Mouse (Mus musculus) hindbrain, embryonic 12.5 days (tissue): ENCODE data around the gene Slc5a4b. TPM values are rescaled to one million over a fixed set of nuclear protein-coding genes. Genes with fewer than 3 reads are reported as not detected.
"Not testable (repeated sequence)": the region's sequence is repeated elsewhere in the genome, so short reads cannot be mapped to it uniquely, and the experiment has no call there.

ENCODE experiments used
- ATAC-seq: fragments of 200-750 bp; cut with Nextera tagmentation; 2 replicates; pipeline ENCODE4 v1.8.0; 2017; ENCODE audit warnings: moderate TSS enrichment; ENCODE audit not compliant: low FRiP score
- H3K27ac ChIP-seq: fragments of 300-500 bp; sonication (generic); 2 replicates; pipeline ENCODE4 v1.5.1; 2016; ENCODE audit warnings: mild to moderate bottlenecking
- H3K27me3 ChIP-seq: fragments of 300-500 bp; sonication (generic); 2 replicates; pipeline ENCODE4 v1.6.1; 2016; ENCODE audit warnings: mild to moderate bottlenecking
- H3K36me3 ChIP-seq: fragments of 300-500 bp; sonication (generic); 2 replicates; pipeline ENCODE4 v1.6.1; 2016; ENCODE audit warnings: mild to moderate bottlenecking
- H3K4me1 ChIP-seq: fragments of 300-500 bp; sonication (generic); 2 replicates; pipeline ENCODE4 v1.6.1; 2016
- H3K4me2 ChIP-seq: fragments of 300-500 bp; sonication (generic); replicated peaks from 2 replicates; pipeline ENCODE4 v1.6.1; 2016; ENCODE audit warnings: mild to moderate bottlenecking
- H3K4me3 ChIP-seq: fragments of 300-500 bp; sonication (generic); 2 replicates; pipeline ENCODE4 v1.5.1; 2016; ENCODE audit warnings: mild to moderate bottlenecking
- H3K9ac ChIP-seq: fragments of 300-500 bp; sonication (generic); 2 replicates; pipeline ENCODE4 v1.6.1; 2016; ENCODE audit warnings: mild to moderate bottlenecking, moderate library complexity
- H3K9me3 ChIP-seq: fragments of 300-500 bp; sonication (generic); replicated peaks from 2 replicates; pipeline ENCODE4 v1.6.1; 2016; ENCODE audit warnings: mild to moderate bottlenecking
- WGBS: fragments of 180-500 bp; shearing (Covaris S2); methylation state at CpG from one replicate; pipeline ENCODE4 v1.1.7; 2016; 5-methylcytosine and 5-hydroxymethylcytosine counted together
- polyA plus RNA-seq: library from polyadenylated mRNA; unstranded; fragments of >200 nt; fragmentation: Nextera tagmentation; extraction: Ambion mirVana; gene quantifications from 2 replicates; pipeline ENCODE4 v1.2.1, GENCODE M21; 2016

Gene Slc5a4b
- polyA plus RNA-seq, 1 experiment from 2014 or later: not detected

DNA sequence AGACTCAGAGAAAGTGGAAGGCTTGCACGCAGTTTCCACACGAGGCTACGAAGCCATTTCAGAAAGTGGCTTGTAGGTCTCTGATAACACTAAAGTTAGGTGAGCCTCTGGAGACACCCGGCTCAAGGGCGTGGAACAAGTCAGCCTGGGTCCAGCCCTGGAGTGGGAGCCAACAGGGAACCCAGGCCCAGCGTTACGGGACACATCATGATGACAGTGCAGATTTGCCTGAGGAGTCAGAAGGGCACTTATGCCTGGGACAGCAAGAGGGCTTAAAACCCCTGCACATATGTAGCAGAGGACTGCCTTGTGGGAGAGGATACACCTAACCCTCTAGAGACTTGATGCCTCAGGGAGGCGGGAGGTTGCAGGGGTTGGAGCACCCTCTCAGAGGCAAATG lies 14.2 kb downstream of the Slc5a4b start:
- no peak overlapping the region for H3K9ac ChIP-seq
- H3K4me3 ChIP-seq: no peak overlapping the region
- no peak overlapping the region for H3K27ac ChIP-seq
- no peak overlapping the region for H3K4me2 ChIP-seq
- no peaks in the 10 kb centered on the region for H3K36me3 ChIP-seq
- ATAC-seq: no peak
- no peaks in the 10 kb centered on the region for H3K9me3 ChIP-seq
- H3K4me1 ChIP-seq: no peaks in the 10 kb centered on the region
- 84% methylated on average over 8 of the region's 8 CpGs for WGBS
- H3K27me3 ChIP-seq: no peaks in the 10 kb centered on the region

DNA sequence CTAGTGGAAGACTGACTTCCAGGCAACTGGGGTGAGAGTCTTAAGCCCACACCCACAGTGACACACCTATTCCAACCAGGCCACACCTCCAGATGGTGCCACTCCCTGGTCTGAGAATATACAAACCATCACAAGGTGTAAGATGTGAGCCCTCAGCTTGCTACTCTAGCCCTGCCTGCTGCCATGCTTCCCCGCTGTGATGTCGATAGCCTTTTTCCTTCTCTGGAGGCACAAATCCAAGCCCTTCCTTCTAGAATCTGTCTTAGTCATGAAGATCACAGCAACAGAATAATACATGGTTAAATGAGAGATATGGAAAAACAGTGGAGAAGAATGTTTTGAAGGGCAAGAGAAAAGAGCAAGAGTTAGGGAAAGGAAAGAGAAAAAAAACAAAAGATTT lies 33.8 kb downstream of the Slc5a4b start:
- not testable (repeated sequence) for H3K4me2 ChIP-seq, H3K27ac ChIP-seq, H3K36me3 ChIP-seq, H3K9ac ChIP-seq, H3K4me3 ChIP-seq, ATAC-seq, H3K9me3 ChIP-seq, H3K4me1 ChIP-seq, H3K27me3 ChIP-seq
- 94% methylated on average over 2 of the region's 2 CpGs for WGBS

GRCm38 (mm10) chr10:76072080-76072479 lies 38.7 kb downstream of the Slc5a4b start:
- not testable (repeated sequence) for ATAC-seq
- 95% methylated on average over 5 of the region's 5 CpGs for WGBS

GRCm38 (mm10) chr10:76067674-76068613 lies 42.8 kb downstream of the Slc5a4b start:
- ATAC-seq: no peak
- H3K4me2 ChIP-seq: no peak overlapping the region
- H3K36me3 ChIP-seq: no peaks in the 10 kb centered on the region
- no peak overlapping the region for H3K27ac ChIP-seq
- H3K27me3 ChIP-seq: no peaks in the 10 kb centered on the region
- no peak overlapping the region for H3K9ac ChIP-seq
- WGBS: 27% methylated on average over 12 of the region's 12 CpGs
- H3K9me3 ChIP-seq: no peaks in the 10 kb centered on the region
- H3K4me3 ChIP-seq: no peak overlapping the region
- 0 out of 2 replicates have a peak, but pooled peaks cover 5% of the 10 kb centered on the region for H3K4me1 ChIP-seq

More at GRCm38 (mm10) chr10:76072080-76072479, 38.7 kb downstream of the Slc5a4b start:
- H3K27me3 ChIP-seq, H3K27ac ChIP-seq, H3K36me3 ChIP-seq, H3K4me2 ChIP-seq, H3K9ac ChIP-seq, H3K4me1 ChIP-seq, H3K4me3 ChIP-seq, H3K9me3 ChIP-seq: not testable (repeated sequence)

DNA sequence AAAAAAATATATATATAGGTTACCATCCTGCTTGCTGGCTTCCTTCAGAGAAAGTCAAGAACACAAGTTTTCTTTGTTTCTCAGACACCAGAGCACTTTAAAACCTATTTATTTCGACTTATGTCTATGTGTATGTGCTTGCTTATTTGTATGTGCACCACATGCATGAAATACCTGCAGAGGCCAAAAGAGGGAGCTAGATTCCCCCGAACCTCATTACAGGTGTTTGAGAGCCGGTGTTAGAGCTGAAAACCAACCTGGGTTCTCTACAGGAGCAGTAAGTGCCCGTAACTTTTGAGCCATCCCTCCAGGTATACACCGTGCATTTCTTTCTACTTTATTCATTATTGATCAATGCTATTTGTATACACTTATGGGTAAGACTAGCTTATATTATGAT lies 48.3 kb downstream of the Slc5a4b start:
- no peak overlapping the region for H3K27ac ChIP-seq

DNA sequence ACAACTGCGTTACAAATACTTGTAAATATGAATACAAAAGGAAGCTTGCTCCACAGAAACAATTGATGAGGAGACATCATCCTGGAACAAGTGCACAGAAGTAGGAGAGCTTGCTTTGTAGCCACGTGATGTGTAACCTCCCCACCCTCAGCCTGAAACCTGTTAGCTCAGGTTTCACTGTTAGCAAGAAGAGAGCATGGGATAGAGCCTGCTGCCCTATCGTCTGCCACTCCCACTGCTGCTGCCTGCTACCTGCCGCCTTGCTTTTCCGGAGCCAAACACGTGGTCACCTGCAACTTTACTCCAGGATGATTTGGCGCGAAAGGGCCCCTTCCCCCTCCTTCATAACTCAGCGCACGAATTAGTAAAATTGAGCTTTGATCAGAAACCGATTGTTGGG lies 58.9 kb downstream of the Slc5a4b start:
- no peaks in the 10 kb centered on the region for H3K4me1 ChIP-seq
- H3K27ac ChIP-seq: no peak overlapping the region
- no peaks in the 10 kb centered on the region for H3K36me3 ChIP-seq
- no peak for ATAC-seq
- no peaks in the 10 kb centered on the region for H3K27me3 ChIP-seq
- no peak overlapping the region for H3K9ac ChIP-seq
- H3K4me3 ChIP-seq: no peak overlapping the region
- H3K4me2 ChIP-seq: no peak overlapping the region
- H3K9me3 ChIP-seq: no peaks in the 10 kb centered on the region
- WGBS: 78% methylated on average over 11 of the region's 11 CpGs

More for the DNA sequence above, 48.3 kb downstream of the Slc5a4b start:
- Histone ChIP-seq H3K4me3 (no peak overlapping the region), H3K9ac (no peak overlapping the region), H3K4me2 (no peak overlapping the region), H3K9me3 (no peaks in the 10 kb centered on the region), H3K36me3 (no peaks in the 10 kb centered on the region), H3K4me1 (no peaks in the 10 kb centered on the region), H3K27me3 (no peaks in the 10 kb centered on the region)
- 91% methylated on average over 5 of the region's 5 CpGs for WGBS
- ATAC-seq: no peak

DNA sequence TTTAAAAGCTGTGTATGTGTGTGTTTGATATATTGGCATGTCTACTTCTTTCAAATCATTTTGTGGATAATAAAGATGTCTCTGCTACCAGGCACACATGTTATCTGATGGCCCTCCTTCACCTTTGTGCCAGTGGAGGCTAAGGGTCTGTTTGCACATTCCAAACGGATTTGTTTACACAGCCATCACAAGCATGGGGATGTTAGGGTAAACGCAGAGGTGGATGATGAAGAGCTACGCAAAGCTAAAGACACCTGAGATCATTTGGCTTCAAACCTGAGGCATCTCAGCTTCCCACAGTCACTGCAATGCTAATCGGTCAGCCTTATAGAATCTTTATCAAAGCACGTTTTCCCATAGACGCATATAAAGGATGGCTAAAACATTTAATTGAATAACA lies 61.8 kb downstream of the Slc5a4b start:
- 57% methylated on average over 6 of the region's 6 CpGs for WGBS
- H3K4me3 ChIP-seq: no peak overlapping the region

GRCm38 (mm10) chr10:76047182-76047869 lies 63.4 kb downstream of the Slc5a4b start:
- no peak overlapping the region for H3K27ac ChIP-seq
- peaks cover 12% of the 10 kb centered on the region; the same call in 1 of the 2 replicates for H3K36me3 ChIP-seq
- no peak overlapping the region for H3K9ac ChIP-seq
- no peak overlapping the region for H3K4me2 ChIP-seq
- ATAC-seq: no peak
- H3K4me1 ChIP-seq: no peaks in the 10 kb centered on the region
- no peak overlapping the region for H3K4me3 ChIP-seq
- 55% methylated on average over 5 of the region's 5 CpGs for WGBS
- H3K9me3 ChIP-seq: no peaks in the 10 kb centered on the region
- no peaks in the 10 kb centered on the region for H3K27me3 ChIP-seq

More for the DNA sequence above, 61.8 kb downstream of the Slc5a4b start:
- Histone ChIP-seq H3K9me3 (no peaks in the 10 kb centered on the region), H3K9ac (no peak overlapping the region), H3K4me2 (no peak overlapping the region), H3K4me1 (no peaks in the 10 kb centered on the region), H3K27ac (no peak overlapping the region), H3K36me3 (0 out of 2 replicates have a peak, but pooled peaks cover 4% of the 10 kb centered on the region), H3K27me3 (no peaks in the 10 kb centered on the region)
- ATAC-seq: no peak

DNA sequence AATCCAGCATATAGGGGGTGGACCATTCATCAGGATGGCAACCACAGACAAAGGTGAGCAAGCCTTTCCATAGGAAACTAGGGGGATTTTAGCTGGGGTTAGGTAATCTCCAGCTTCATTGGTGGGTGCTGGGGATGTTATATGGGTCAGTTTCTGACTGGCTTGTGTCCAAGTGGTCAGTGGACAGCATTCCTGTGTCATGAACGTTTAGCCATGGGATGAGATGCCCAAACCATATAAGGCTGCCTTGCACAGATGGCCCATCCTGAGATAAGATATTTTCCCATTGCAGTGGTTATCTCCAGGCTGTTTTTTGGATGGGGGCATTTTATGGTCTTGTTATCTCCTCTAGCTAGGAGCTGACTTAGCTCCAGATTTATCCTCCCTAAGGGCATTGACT lies 64.0 kb downstream of the Slc5a4b start:
- H3K36me3 ChIP-seq: peaks cover 12% of the 10 kb centered on the region; the same call in 1 of the 2 replicates
- H3K9me3 ChIP-seq: no peaks in the 10 kb centered on the region
- no peak overlapping the region for H3K27ac ChIP-seq
- WGBS: 67% methylated on average over 1 of the region's 1 CpGs
- H3K4me2 ChIP-seq: no peak overlapping the region
- no peak overlapping the region for H3K4me3 ChIP-seq
- H3K27me3 ChIP-seq: no peaks in the 10 kb centered on the region
- no peaks in the 10 kb centered on the region for H3K4me1 ChIP-seq
- ATAC-seq: no peak
- H3K9ac ChIP-seq: no peak overlapping the region

- Histone ChIP-seq H3K4me2 (no peak overlapping the region), H3K9ac (no peak overlapping the region), H3K4me1 (no peaks in the 10 kb centered on the region), H3K36me3 (peaks cover 25% of the 10 kb centered on the region), H3K4me3 (no peak overlapping the region), H3K9me3 (no peaks in the 10 kb centered on the region), H3K27ac (no peak overlapping the region), H3K27me3 (no peaks in the 10 kb centered on the region)
- WGBS: 52% methylated on average over 5 of the region's 5 CpGs
- ATAC-seq: no peak
Observed at GRCm38 (mm10) chr10:76045343-76045742, 65.4 kb downstream of the Slc5a4b start.

DNA sequence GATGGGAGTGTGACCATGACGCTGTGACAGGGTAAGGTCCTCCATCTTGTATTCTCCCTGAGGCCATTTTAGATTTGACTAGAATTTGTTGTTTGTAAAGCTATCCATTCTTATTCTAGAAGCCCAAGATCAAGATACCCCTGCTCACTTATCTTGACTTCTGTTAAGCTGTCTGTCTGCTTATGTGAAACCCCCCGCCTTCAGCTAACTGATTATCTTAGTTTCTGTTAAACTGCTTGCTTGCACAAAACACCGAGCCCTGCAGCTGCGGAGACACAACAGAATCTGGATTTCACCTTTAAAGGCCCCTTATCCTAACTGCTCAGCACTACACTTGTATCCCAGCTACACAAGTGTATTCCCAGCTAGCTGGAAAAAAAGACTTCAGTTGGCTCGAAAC lies 73.8 kb downstream of the Slc5a4b start:
- no peaks in the 10 kb centered on the region for H3K9me3 ChIP-seq
- H3K27me3 ChIP-seq: no peaks in the 10 kb centered on the region
- peaks cover 7% of the 10 kb centered on the region for H3K4me1 ChIP-seq
- H3K9ac ChIP-seq: no peak overlapping the region
- WGBS: 95% methylated on average over 5 of the region's 5 CpGs
- H3K27ac ChIP-seq: no peak overlapping the region
- H3K4me2 ChIP-seq: no peak overlapping the region
- ATAC-seq: no peak
- no peak overlapping the region for H3K4me3 ChIP-seq
- H3K36me3 ChIP-seq: peaks cover 49% of the 10 kb centered on the region

GRCm38 (mm10) chr10:76035277-76035676 lies 75.5 kb downstream of the Slc5a4b start:
- ATAC-seq: no peak
- Histone ChIP-seq H3K27ac (no peak overlapping the region), H3K9me3 (no peaks in the 10 kb centered on the region), H3K36me3 (peaks cover 36% of the 10 kb centered on the region), H3K4me2 (no peak overlapping the region), H3K4me1 (peaks cover 9% of the 10 kb centered on the region), H3K4me3 (no peak overlapping the region), H3K9ac (no peak overlapping the region), H3K27me3 (no peaks in the 10 kb centered on the region)
